Mouse (Mus musculus) CH12.LX (cell line): ENCODE data around the gene Dhx37. TPM values are rescaled to one million over a fixed set of nuclear protein-coding genes. Genes with fewer than 3 reads are reported as not detected.

ENCODE experiments used
- DNase-seq: peaks from one replicate; pipeline ENCODE4 v3.0.0-alpha.2; 2013; ENCODE audit errors: extremely low read depth
- H3K27ac ChIP-seq: 2 replicates; pipeline ENCODE4 v1.5.1; 2012; ENCODE audit warnings: low read depth, mild to moderate bottlenecking, control low read depth, moderate library complexity; ENCODE audit not compliant: insufficient read depth
- H3K27me3 ChIP-seq: replicated peaks from 2 replicates; pipeline ENCODE3; 2012; ENCODE audit warnings: inconsistent platforms
- H3K36me3 ChIP-seq, 2 experiments: replicated peaks in 1 of 2; 2 replicates each; pipeline versions ENCODE3 to v1.6.1; 2012; ENCODE audit warnings: inconsistent platforms in 1 of 2, low read length in 1 of 2, mild to moderate bottlenecking in 1 of 2, mixed read lengths in 1 of 2, moderate library complexity in 1 of 2; ENCODE audit not compliant: control insufficient read depth in 1 of 2, insufficient read depth in 1 of 2
- H3K4me1 ChIP-seq, 2 experiments: 2 replicates each; pipeline ENCODE4 v1.6.1; 2012; ENCODE audit warnings: inconsistent platforms in 1 of 2, moderate library complexity in 1 of 2; ENCODE audit not compliant: insufficient read depth in 2 of 2, control insufficient read depth in 1 of 2
- H3K4me2 ChIP-seq: 2 replicates; pipeline ENCODE4 v1.6.1; 2012; ENCODE audit warnings: low read depth, mild to moderate bottlenecking, control low read depth; ENCODE audit not compliant: poor library complexity, insufficient read depth, severe bottlenecking
- H3K4me3 ChIP-seq, 3 experiments: fragments of 150-350 bp in 1 of 3; sonication (generic) in 1 of 3; replicated peaks in 1 of 3; 2 replicates each; pipeline versions ENCODE3 to v1.5.1; 2011 to 2012; ENCODE audit warnings: low read depth in 2 of 3, low read length in 2 of 3, mild to moderate bottlenecking in 2 of 3, moderate library complexity in 2 of 3, control low read depth in 1 of 3, improper control_type of control experiment in 1 of 3, inconsistent platforms in 1 of 3, mixed read lengths in 1 of 3; ENCODE audit not compliant: poor library complexity in 1 of 3
- H3K79me2 ChIP-seq: replicated peaks from 2 replicates; pipeline ENCODE4 v1.6.1; 2012; ENCODE audit warnings: mild to moderate bottlenecking, moderate library complexity; ENCODE audit not compliant: control insufficient read depth, poor library complexity, insufficient read depth, severe bottlenecking; ENCODE audit errors: extremely low read depth
- H3K9ac ChIP-seq: 2 replicates; pipeline ENCODE4 v1.6.1; 2012; ENCODE audit warnings: low read depth, mild to moderate bottlenecking, control low read depth, moderate library complexity; ENCODE audit not compliant: insufficient read depth
- H3K9me3 ChIP-seq: replicated peaks from 2 replicates; pipeline ENCODE3; 2012; ENCODE audit warnings: low read length, inconsistent platforms, mixed read lengths
- BHLHE40 ChIP-seq: IDR thresholded peaks from 2 replicates; pipeline ENCODE4 v1.6.1; 2011; ENCODE audit warnings: mild to moderate bottlenecking, low read depth, low read length, improper control_type of control experiment
- CTCF ChIP-seq, 2 experiments: IDR thresholded peaks in 1 of 2; conservative IDR thresholded peaks in 1 of 2; 2 replicates each; pipeline ENCODE4 v1.5.1; 2011 to 2012; ENCODE audit warnings: low read depth in 2 of 2, low read length in 2 of 2, improper control_type of control experiment in 1 of 2, inconsistent platforms in 1 of 2, mild to moderate bottlenecking in 1 of 2, moderate library complexity in 1 of 2
- ELF1 ChIP-seq: IDR thresholded peaks from 2 replicates; pipeline ENCODE4 v1.6.1; 2014; ENCODE audit warnings: low read depth, mild to moderate bottlenecking, inconsistent platforms, low read length, improper control_type of control experiment
- EP300 ChIP-seq: IDR thresholded peaks from 2 replicates; pipeline ENCODE4 v1.6.1; 2011; ENCODE audit warnings: low read length, improper control_type of control experiment
- ETS1 ChIP-seq: conservative IDR thresholded peaks from 2 replicates; pipeline ENCODE4 v1.6.1; 2012; ENCODE audit warnings: low read depth, mild to moderate bottlenecking, inconsistent platforms, low read length, improper control_type of control experiment, moderate library complexity
- GABPA ChIP-seq: IDR thresholded peaks from 2 replicates; pipeline ENCODE4 v1.6.1; 2012; ENCODE audit warnings: low read depth, low read length, improper control_type of control experiment, inconsistent platforms; ENCODE audit not compliant: insufficient replicate concordance
- HCFC1 ChIP-seq: IDR thresholded peaks from 2 replicates; pipeline ENCODE4 v1.6.1; 2012; ENCODE audit warnings: low read depth, mild to moderate bottlenecking, inconsistent platforms, low read length, improper control_type of control experiment
- JUND ChIP-seq: conservative IDR thresholded peaks from 2 replicates; pipeline ENCODE4 v1.6.1; 2011; ENCODE audit warnings: low read depth, low read length, improper control_type of control experiment
- MAX ChIP-seq: IDR thresholded peaks from 2 replicates; pipeline ENCODE4 v1.6.1; 2011; ENCODE audit warnings: low read length, improper control_type of control experiment
- MAZ ChIP-seq: IDR thresholded peaks from 2 replicates; pipeline ENCODE4 v1.6.1; 2012; ENCODE audit warnings: low read depth, mild to moderate bottlenecking, inconsistent platforms, low read length, improper control_type of control experiment, moderate library complexity
- MXI1 ChIP-seq: IDR thresholded peaks from 2 replicates; pipeline ENCODE4 v1.6.1; 2011; ENCODE audit warnings: mild to moderate bottlenecking, low read depth, low read length, improper control_type of control experiment
- MYC ChIP-seq: IDR thresholded peaks from 2 replicates; pipeline ENCODE4 v1.6.1; 2011; ENCODE audit warnings: low read depth, mild to moderate bottlenecking, improper control_type of control experiment, low read length
- NELFE ChIP-seq: IDR thresholded peaks from 2 replicates; pipeline ENCODE4 v1.6.1; 2011; ENCODE audit warnings: low read depth, low read length, improper control_type of control experiment
- RAD21 ChIP-seq: IDR thresholded peaks from 2 replicates; pipeline ENCODE4 v1.6.1; 2011; ENCODE audit warnings: low read depth, mild to moderate bottlenecking, low read length, improper control_type of control experiment, moderate library complexity
- RCOR1 ChIP-seq: conservative IDR thresholded peaks from 2 replicates; pipeline ENCODE4 v1.6.1; 2012; ENCODE audit warnings: low read depth, mild to moderate bottlenecking, inconsistent platforms, low read length, improper control_type of control experiment
- TCF12 ChIP-seq: IDR thresholded peaks from 2 replicates; pipeline ENCODE4 v1.6.1; 2014; ENCODE audit warnings: low read depth, mild to moderate bottlenecking, inconsistent platforms, low read length, improper control_type of control experiment
- UBTF ChIP-seq: IDR thresholded peaks from 2 replicates; pipeline ENCODE4 v1.6.1; 2012; ENCODE audit warnings: low read depth, mild to moderate bottlenecking, inconsistent platforms, low read length, improper control_type of control experiment, moderate library complexity
- USF2 ChIP-seq: conservative IDR thresholded peaks from 2 replicates; pipeline ENCODE4 v1.6.1; 2011; ENCODE audit warnings: low read depth, low read length, improper control_type of control experiment
- ZC3H11A ChIP-seq: IDR thresholded peaks from 2 replicates; pipeline ENCODE4 v1.6.1; 2012; ENCODE audit warnings: low read depth, mild to moderate bottlenecking, inconsistent platforms, low read length, improper control_type of control experiment
- ZKSCAN1 ChIP-seq: IDR thresholded peaks from 2 replicates; pipeline ENCODE4 v1.6.1; 2012; ENCODE audit warnings: low read depth, inconsistent platforms, low read length, improper control_type of control experiment, borderline replicate concordance
- ZMIZ1 ChIP-seq: IDR thresholded peaks from 2 replicates; pipeline ENCODE4 v1.6.1; 2012; ENCODE audit warnings: low read depth, mild to moderate bottlenecking, inconsistent platforms, low read length, improper control_type of control experiment
- dilution Hi-C: fragments of 300-500 bp; cut with MboI; formaldehyde crosslinking; loops from 2 replicates; pipeline ENCODE4 v1.14.3; 2020; ENCODE audit warnings: low sequenced_read_pairs; ENCODE audit not compliant: extremely low pct_unique_long_range_greater_than_20kb, extremely low pct_ligation_motif_present
- in situ Hi-C: fragments of 300-500 bp; cut with MboI; formaldehyde crosslinking; loops from 3 replicates; pipeline ENCODE4 v1.14.3; 2019; ENCODE audit warnings: low sequenced_read_pairs, low pct_ligation_motif_present, low pct_unique_long_range_greater_than_20kb, mixed read lengths
- polyA plus RNA-seq: library from polyadenylated mRNA; unstranded; fragments of >175 nt; gene quantifications from 2 replicates; pipeline ENCODE4 v1.2.1, GENCODE M21; 2012; ENCODE audit warnings: low read depth; ENCODE audit not compliant: insufficient read length
- total RNA-seq, 2 experiments: library from RNA; depleted of rRNA; stranded (reverse); fragments of 300-350 nt in 1 of 2; fragments of >200 nt in 1 of 2; gene quantifications; 2 replicates each; pipeline ENCODE4 v1.2.3; 2012 to 2014

The Dhx37 gene
- total and polyA plus RNA-seq, 3 experiments, result 21.0 to 36.9 (median 26.0) TPM

DNA sequence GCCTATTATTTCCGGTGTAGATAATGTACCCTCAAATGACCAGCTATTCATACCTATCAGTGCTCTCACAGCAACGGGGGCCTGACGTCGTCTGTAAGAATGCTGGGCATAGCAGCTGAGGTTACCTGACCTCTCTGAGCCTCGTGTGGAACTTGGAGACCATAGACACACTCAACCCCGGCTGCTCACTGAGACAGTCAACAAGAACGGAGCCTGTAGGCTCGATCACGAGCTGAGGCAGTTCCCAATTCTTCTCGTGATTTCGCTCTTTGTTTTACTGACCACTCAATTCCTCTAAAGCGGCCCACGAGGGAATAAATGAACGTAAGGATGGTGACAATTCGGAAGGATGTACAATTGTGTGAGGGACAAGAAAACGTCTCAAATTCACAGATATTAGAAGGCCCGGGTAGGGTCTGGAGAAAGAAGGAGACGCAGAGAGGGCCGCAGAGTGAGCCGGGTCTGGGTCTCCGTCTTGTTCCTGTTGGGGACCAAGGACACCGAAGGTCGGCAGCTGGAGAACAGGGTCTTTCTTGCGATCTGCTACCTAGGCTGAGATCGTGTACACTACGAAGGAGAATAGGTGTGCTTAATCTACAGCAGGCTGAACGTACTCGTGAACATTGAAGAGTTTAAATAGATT is 28.9 kb downstream of the Dhx37 start (continued):
- TF ChIP-seq ZC3H11A (no peak), USF2 (no peak), RAD21 (no peak), ZKSCAN1 (no peak), EP300 (no peak), ELF1 (no peak), ETS1 (no peak), CTCF (conservative IDR thresholded peaks at IDR 0.05 in 1 of 2, IDR thresholded peaks at IDR 0.05 in 1 of 2; ENCODE audit: low read depth in 2 of 2, low read length in 2 of 2) (no peak), MXI1 (no peak; the same call in none of the 2 replicates), MYC (0 out of 2 replicates have a peak, but pooled peaks have one; percentile 34), BHLHE40 (peak; percentile 72), MAZ (0 out of 2 replicates have a peak, but pooled peaks have one; percentile 28), JUND (no peak), RCOR1 (no peak), UBTF (peak; percentile 95), GABPA (no peak)

DNA sequence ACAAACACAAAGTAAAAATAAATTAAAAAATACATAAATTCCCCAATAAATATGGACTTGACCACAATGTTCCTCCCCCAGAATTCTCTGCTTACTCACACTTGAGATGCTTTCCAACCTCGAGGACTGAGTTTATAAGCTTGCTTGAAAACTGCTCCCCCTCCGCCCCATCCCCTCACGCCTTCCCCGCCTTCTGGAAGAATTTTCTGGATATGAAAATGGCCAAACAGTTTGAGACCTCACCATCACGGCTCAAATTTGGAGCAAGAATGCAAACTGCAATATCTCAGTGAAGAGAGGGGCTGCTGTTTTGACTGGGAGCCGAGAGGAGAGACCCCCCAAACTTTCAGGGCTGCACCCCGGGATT is 29.4 kb downstream of the Dhx37 start:
- Histone ChIP-seq H3K4me1 (peaks cover 3 to 22% of the 10 kb centered on the region in 2 experiments; a peak in 3 of 4 replicates), H3K27me3 (no peaks in the 10 kb centered on the region), H3K4me3 (peak overlapping the region; percentile 67 to 77 (median 72)), H3K4me2 (peak overlapping the region; percentile 86), H3K9ac (peak overlapping the region; percentile 77), H3K27ac (peak overlapping the region; percentile 81), H3K79me2 (no peaks in the 10 kb centered on the region), H3K9me3 (no peaks in the 10 kb centered on the region), H3K36me3 (no peaks in the 10 kb centered on the region)
- no peak for DNase-seq
- TF ChIP-seq ELF1, result no peak
- TF ChIP-seq HCFC1, result no peak
- no peak for TF ChIP-seq NELFE
- TF ChIP-seq USF2, result no peak
- no peak for TF ChIP-seq ZMIZ1
- no peak for TF ChIP-seq MAX
- TF ChIP-seq CTCF (conservative IDR thresholded peaks at IDR 0.05 in 1 of 2, IDR thresholded peaks at IDR 0.05 in 1 of 2; ENCODE audit: low read depth in 2 of 2, low read length in 2 of 2), result no peak
- no peak for TF ChIP-seq TCF12
- in situ Hi-C loops (no loop called here), dilution Hi-C loops (no loop called here)
